Mouse (Mus musculus) myocyte (in vitro differentiated cells): ENCODE measurements around the gene Smc6.

Source experiments
- MAX ChIP-seq: IDR thresholded peaks from one replicate; pipeline ENCODE4 v1.6.1; 2011; ENCODE audit warnings: low read depth, mild to moderate bottlenecking, control low read depth
- MYOD1 ChIP-seq, 3 experiments: IDR thresholded peaks; one replicate each; pipeline ENCODE4 v1.6.1; 2011; ENCODE audit warnings: control low read depth in 2 of 3, low read depth in 2 of 3, mild to moderate bottlenecking in 2 of 3, moderate library complexity in 1 of 3; ENCODE audit not compliant: insufficient read length in 2 of 3, control insufficient read depth in 1 of 3
- MYOG ChIP-seq, 3 experiments: IDR thresholded peaks; one replicate each; pipeline ENCODE4 v1.6.1; 2011; ENCODE audit warnings: control low read depth in 2 of 3, low read depth in 2 of 3, mild to moderate bottlenecking in 2 of 3; ENCODE audit not compliant: insufficient read length in 2 of 3, control insufficient read depth in 1 of 3, insufficient read depth in 1 of 3
- POLR2A ChIP-seq: IDR thresholded peaks from one replicate; pipeline ENCODE4 v1.6.1; 2011; ENCODE audit warnings: low read depth, mild to moderate bottlenecking, control low read depth, moderate library complexity; ENCODE audit not compliant: insufficient read length
- REST ChIP-seq: IDR thresholded peaks from one replicate; pipeline ENCODE4 v1.6.1; 2011; ENCODE audit warnings: mild to moderate bottlenecking, control low read depth, moderate library complexity; ENCODE audit not compliant: insufficient read depth, insufficient read length

DNA sequence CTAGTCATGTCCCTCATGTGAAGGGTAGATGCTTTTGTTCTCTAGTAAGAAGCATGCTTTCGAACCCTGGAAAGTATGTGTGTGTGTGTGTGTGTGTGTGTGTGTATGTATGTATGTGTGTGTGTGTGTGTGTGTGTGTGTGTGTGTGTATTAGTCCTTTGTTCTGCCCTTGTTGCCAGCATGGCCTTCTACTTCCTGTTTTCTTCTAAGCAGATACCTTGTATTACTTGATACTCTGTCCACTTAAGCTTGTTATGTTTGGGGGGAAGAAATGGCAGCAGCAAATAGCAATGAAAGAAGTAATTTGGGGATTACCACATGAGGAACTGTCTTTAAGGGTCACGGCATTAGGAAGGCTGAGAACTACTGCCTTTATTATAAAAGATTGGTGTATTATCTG lies 10.9 kb downstream of the Smc6 start:
- TF ChIP-seq POLR2A (no peak), MAX (no peak), MYOG (IDR thresholded peaks at IDR 0.05; ENCODE audit: control insufficient read depth in 1 of 3, insufficient read depth in 1 of 3, insufficient read length in 2 of 3, low read depth in 2 of 3) (no peak), REST (no peak), MYOD1 (IDR thresholded peaks at IDR 0.05; ENCODE audit: control insufficient read depth in 1 of 3, insufficient read length in 2 of 3, low read depth in 2 of 3) (no peak)
